Mouse (Mus musculus) bone marrow macrophage, adult 2 months (primary cell): Measurements from ENCODE around the gene Slc30a7.

Experiments used
- CTCF ChIP-seq: IDR thresholded peaks from 2 replicates; pipeline ENCODE4 v1.5.1; 2012; ENCODE audit warnings: low read depth, mild to moderate bottlenecking, low read length, moderate library complexity
- POLR2A ChIP-seq: IDR thresholded peaks from 2 replicates; pipeline ENCODE4 v1.6.1; 2012; ENCODE audit warnings: mild to moderate bottlenecking, low read depth, low read length, borderline replicate concordance

DNA sequence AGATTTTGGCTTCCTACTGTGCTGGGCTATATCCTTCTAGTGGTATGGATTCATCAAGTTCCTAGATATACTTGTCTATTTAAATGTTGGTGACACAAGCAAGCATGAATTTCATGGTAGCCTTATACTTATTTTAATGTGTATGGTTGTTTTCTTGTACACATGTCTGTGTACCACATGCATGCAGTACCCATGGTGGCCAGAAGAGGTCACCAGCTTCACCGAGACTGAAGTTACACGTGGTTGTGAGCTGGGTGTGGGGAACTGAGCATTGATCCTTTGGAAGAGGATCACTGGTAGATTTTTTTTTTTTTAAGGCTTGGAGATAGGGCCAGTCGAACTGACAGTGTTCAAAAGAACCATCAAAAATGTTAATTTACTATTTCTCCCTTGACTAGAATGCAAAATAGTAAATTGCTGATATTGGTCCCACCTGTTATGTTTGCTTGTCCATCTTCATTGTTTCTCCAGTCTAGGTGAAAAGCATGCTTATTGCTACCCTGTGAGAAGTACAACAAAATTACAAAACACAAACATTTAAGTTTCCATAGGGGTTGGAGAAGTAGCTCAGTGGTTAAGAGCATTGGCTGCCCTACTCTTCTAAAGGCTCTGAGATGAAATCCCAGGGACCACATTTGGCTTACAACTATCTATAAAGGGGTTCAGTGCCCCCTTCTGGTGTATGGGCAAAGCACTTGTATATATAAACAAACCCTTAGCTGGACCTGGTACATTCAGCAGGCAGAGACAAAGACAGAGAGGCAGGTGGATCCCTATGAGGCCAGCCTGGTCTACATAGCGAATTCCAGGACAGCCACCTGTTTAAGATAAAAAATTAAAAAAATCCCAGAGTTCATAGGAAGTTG, 70.2 kb downstream of the Slc30a7 start:
- TF ChIP-seq CTCF (peak; percentile 68), POLR2A (no peak)
